25 mouse cellular contexts compared by ENCODE assay signal in the genomic region with DNA sequence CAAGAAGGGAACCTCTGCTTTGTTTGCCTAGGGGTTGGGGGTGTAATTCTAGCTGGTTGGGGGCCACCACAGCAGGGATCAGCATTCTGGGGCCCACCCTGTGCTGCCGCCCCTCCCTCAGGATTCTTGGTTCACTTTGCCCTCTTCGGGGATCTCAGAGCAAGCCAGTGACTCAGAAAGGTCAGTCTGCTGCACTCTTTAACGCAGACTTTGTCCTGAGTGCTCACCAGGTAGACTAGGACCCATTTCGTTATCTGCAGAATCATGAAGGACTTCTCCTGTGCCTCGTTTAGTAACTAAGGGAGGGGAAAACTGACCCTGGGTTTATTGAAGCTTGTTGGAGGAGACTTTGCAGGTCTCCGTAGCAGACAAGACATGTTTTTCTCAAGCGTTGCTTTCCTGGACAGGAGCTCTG. TPM values are rescaled to one million over a fixed set of nuclear protein-coding genes. Genes with fewer than 3 reads are reported as not detected.
DNase-seq lines count a peak whose midpoint lies in the region; ATAC-seq and TF ChIP-seq lines count a peak whose summit lies in the region.
"Had no signal": no experiment of that assay in that cellular context is flagged by ENCODE, and none has a peak within 500 bp of the region (broad histone marks: within the 10 kb centered on the region; RNA-seq: fewer than 3 reads in every experiment).

No protein-coding gene starts in this region.

- no peaks in the 10 kb centered on the region for H3K36me3 ChIP-seq in lung, embryonic 14.5 days (ENCODE audit: insufficient read depth)
- H3K36me3 ChIP-seq in ES-E14 (ENCODE audit: control insufficient read depth, insufficient read depth, low read length, poor library complexity, severe bottlenecking): no peaks in the 10 kb centered on the region
- no peaks in the 10 kb centered on the region for H3K36me3 ChIP-seq in limb, embryonic 10.5 days
- H3K36me3 ChIP-seq: embryonic facial prominence, embryonic 12.5 days; forebrain, embryonic 15.5 days; heart, embryonic 15.5 days; hindbrain, embryonic 15.5 days; liver, embryonic 13.5 days; lung, embryonic 15.5 days; midbrain, embryonic 15.5 days; neural tube, embryonic 13.5 days had no signal

- no peak overlapping the region for H3K4me3 ChIP-seq in lung, embryonic 14.5 days (ENCODE audit: low read depth, low read length)
- H3K4me3 ChIP-seq in ES-E14 (ENCODE audit: insufficient read depth in 1 of 2, low read depth in 1 of 2, low read length in 2 of 2, poor library complexity in 1 of 2, severe bottlenecking in 1 of 2): peak overlapping the region in 1 of 2 experiments; percentile 5; a peak in 1 of 4 replicates
- no peak overlapping the region for H3K4me3 ChIP-seq in limb, embryonic 10.5 days
- H3K4me3 ChIP-seq: embryonic facial prominence, embryonic 12.5 days; erythroblast, embryonic 14.5 days; forebrain, embryonic 15.5 days; heart, embryonic 15.5 days; hindbrain, embryonic 15.5 days; liver, embryonic 13.5 days; lung, embryonic 15.5 days; midbrain, embryonic 15.5 days; myocyte; neural tube, embryonic 13.5 days had no signal

- H3K4me2 ChIP-seq in lung, embryonic 14.5 days: 0 out of 2 replicates have a peak overlapping the region, but pooled peaks have one; percentile 12
- H3K4me2 ChIP-seq: forebrain, embryonic 15.5 days; heart, embryonic 15.5 days; hindbrain, embryonic 15.5 days; liver, embryonic 13.5 days; midbrain, embryonic 15.5 days; neural tube, embryonic 13.5 days had no signal

- no peak for ATAC-seq in lung, embryonic 14.5 days (ENCODE audit: insufficient read depth)
- ATAC-seq in erythroblast, adult 5-6 weeks (replicated peaks; ENCODE audit: low FRiP score, poor library complexity, severe bottlenecking): no peak
- ATAC-seq: forebrain, embryonic 15.5 days; midbrain, embryonic 15.5 days had no signal

- WGBS in lung, embryonic 14.5 days: 30% methylated on average over 7 of the region's 7 CpGs
- 49% methylated on average over 7 of the region's 7 CpGs for WGBS in limb, embryonic 10.5 days

- in situ Hi-C loops in ES-E14 (cut with MboI; ENCODE audit: low sequenced_read_pairs in 2 of 2, unreplicated experiment in 2 of 2): no loop called here

- no peak for DNase-seq in lung, embryonic 14.5 days
- DNase-seq in lung, adult 18-20 months: no peak
- no peak for DNase-seq in ES-E14 (ENCODE audit: low read depth, low spot score)
- DNase-seq in limb, embryonic 10.5 days (ENCODE audit: low spot score): no peak
- no peak for DNase-seq in cerebellum, adult 18-20 months
- DNase-seq in testis, postnatal 10 days (ENCODE audit: low spot score): no peak
- DNase-seq: adrenal gland, postnatal 25 days; cerebellum, adult 9-11 months; heart, postnatal 36 days; kidney, postnatal 4 days; liver, embryonic 13.5 days; lung, postnatal 4 days; retina, postnatal 1 day; right cerebral cortex, postnatal 25 days; spleen, adult 18-20 months had no signal

- no peak overlapping the region for H3K9ac ChIP-seq in lung, embryonic 14.5 days
- H3K9ac ChIP-seq in ES-E14 (ENCODE audit: insufficient read depth, low read depth, low read length, poor library complexity, severe bottlenecking): no peak overlapping the region
- H3K9ac ChIP-seq: embryonic facial prominence, embryonic 12.5 days; forebrain, embryonic 15.5 days; heart, embryonic 15.5 days; hindbrain, embryonic 15.5 days; liver, embryonic 13.5 days; lung, embryonic 15.5 days; midbrain, embryonic 15.5 days; neural tube, embryonic 13.5 days had no signal

- no peak overlapping the region for H3K27ac ChIP-seq in lung, embryonic 14.5 days (ENCODE audit: low read depth)
- peak overlapping the region; percentile 30; the same call in 1 of the 2 replicates for H3K27ac ChIP-seq in ES-E14 (ENCODE audit: insufficient read depth, low read depth, low read length, poor library complexity, severe bottlenecking)
- peak overlapping the region; percentile 72 for H3K27ac ChIP-seq in limb, embryonic 10.5 days
- H3K27ac ChIP-seq: embryonic facial prominence, embryonic 12.5 days; forebrain, embryonic 15.5 days; heart, embryonic 15.5 days; hindbrain, embryonic 15.5 days; liver, embryonic 13.5 days; lung, embryonic 15.5 days; midbrain, embryonic 15.5 days; neural tube, embryonic 13.5 days had no signal

- no peaks in the 10 kb centered on the region for H3K9me3 ChIP-seq in lung, embryonic 14.5 days (ENCODE audit: low read depth, low read length)
- H3K9me3 ChIP-seq in ES-E14 (ENCODE audit: control insufficient read depth, insufficient read depth, low read depth, low read length): no peaks in the 10 kb centered on the region
- H3K9me3 ChIP-seq in limb, embryonic 10.5 days (replicated peaks): no peaks in the 10 kb centered on the region
- H3K9me3 ChIP-seq: embryonic facial prominence, embryonic 12.5 days; forebrain, embryonic 15.5 days; heart, embryonic 15.5 days; hindbrain, embryonic 15.5 days; liver, embryonic 13.5 days; lung, embryonic 15.5 days; midbrain, embryonic 15.5 days; neural tube, embryonic 13.5 days had no signal

- no peaks in the 10 kb centered on the region for H3K4me1 ChIP-seq in lung, embryonic 14.5 days (ENCODE audit: insufficient read depth)
- peaks cover 5 to 14% of the 10 kb centered on the region in 2 experiments; a peak in 3 of 4 replicates for H3K4me1 ChIP-seq in ES-E14 (ENCODE audit: control insufficient read depth in 2 of 2, insufficient read depth in 2 of 2, low read length in 2 of 2, poor library complexity in 1 of 2)
- H3K4me1 ChIP-seq in limb, embryonic 10.5 days: peaks cover 40% of the 10 kb centered on the region
- H3K4me1 ChIP-seq: forebrain, embryonic 15.5 days; heart, embryonic 15.5 days; liver, embryonic 13.5 days had no signal

- no peaks in the 10 kb centered on the region for H3K27me3 ChIP-seq in lung, embryonic 14.5 days (ENCODE audit: insufficient read depth, low read length)
- H3K27me3 ChIP-seq in limb, embryonic 10.5 days (ENCODE audit: low read depth, poor library complexity, severe bottlenecking): no peaks in the 10 kb centered on the region
- H3K27me3 ChIP-seq: embryonic facial prominence, embryonic 12.5 days; forebrain, embryonic 15.5 days; heart, embryonic 15.5 days; hindbrain, embryonic 15.5 days; liver, embryonic 13.5 days; lung, embryonic 15.5 days; midbrain, embryonic 15.5 days; neural tube, embryonic 13.5 days had no signal

- TF ChIP-seq CTCF in lung, embryonic 14.5 days (IDR thresholded peaks at IDR 0.05; ENCODE audit: low read depth): no peak

TF ChIP-seq in ES-E14, 5 proteins besides CTCF, POLR2A, EP300 and RAD21:
- TF ChIP-seq ZC3H11A (IDR thresholded peaks at IDR 0.05; ENCODE audit: borderline replicate concordance, low read depth, low read length): no peak
- TF ChIP-seq MAFK (IDR thresholded peaks at IDR 0.05; ENCODE audit: insufficient read depth, low read depth, low read length): no peak
- no peak for TF ChIP-seq ZNF384 (IDR thresholded peaks at IDR 0.05; ENCODE audit: low read depth, low read length)
- TF ChIP-seq HCFC1 (IDR thresholded peaks at IDR 0.05; ENCODE audit: borderline replicate concordance, insufficient read depth, low read length): no peak
- TF ChIP-seq CHD2 (IDR thresholded peaks at IDR 0.05; ENCODE audit: low read depth, low read length): no peak

RNA-seq across cellular contexts. Expression of a gene that starts 38.9 kb away (rescaled TPM):
- 86.3 and 89.0 TPM in 2 replicates for polyA plus RNA-seq in lung, embryonic 14.5 days (2014; fragmentation: Nextera tagmentation; extraction: Ambion mirVana)
- 75.0 and 92.5 TPM in 2 replicates for total RNA-seq in ES-E14 (2012; rRNA removed)
- 39.8 and 41.4 TPM in 2 replicates for polyA plus RNA-seq in limb, embryonic 10.5 days (2016; fragmentation: Nextera tagmentation; extraction: Ambion mirVana)
- total RNA-seq in erythroblast, adult 5-6 weeks (2015; ENCODE audit: low replicate concordance): 12.9 and 14.6 TPM in 2 replicates
- total RNA-seq in erythroblast, adult 5-6 weeks (2017; ENCODE audit: low replicate concordance): 13.9 and 21.5 TPM in 2 replicates
